Mouse (Mus musculus) liver, embryonic 13.5 days (tissue): ENCODE measurements around the gene Dusp1. TPM values are rescaled to one million over a fixed set of nuclear protein-coding genes. Genes with fewer than 3 reads are reported as not detected.

Experiments used
- ATAC-seq: fragments of 200-750 bp; cut with Nextera tagmentation; 2 replicates; pipeline ENCODE4 v1.8.0; 2017; ENCODE audit warnings: low read depth, mild to moderate bottlenecking, moderate number of reproducible peaks, moderate library complexity
- DNase-seq: peaks from one replicate; pipeline ENCODE4 v3.0.0; 2022
- H3K27ac ChIP-seq: fragments of 300-500 bp; sonication (generic); 2 replicates; pipeline ENCODE4 v1.5.1; 2015; ENCODE audit warnings: moderate library complexity, mild to moderate bottlenecking, inconsistent platforms
- H3K27me3 ChIP-seq: fragments of 300-500 bp; sonication (generic); 2 replicates; pipeline ENCODE4 v1.6.1; 2015; ENCODE audit warnings: mild to moderate bottlenecking, inconsistent platforms
- H3K36me3 ChIP-seq: fragments of 300-500 bp; sonication (generic); 2 replicates; pipeline ENCODE4 v1.6.1; 2015; ENCODE audit warnings: mild to moderate bottlenecking, inconsistent platforms
- H3K4me1 ChIP-seq: fragments of 300-500 bp; sonication (generic); replicated peaks from 2 replicates; pipeline ENCODE4 v1.6.1; 2015; ENCODE audit warnings: inconsistent platforms
- H3K4me2 ChIP-seq: fragments of 300-500 bp; sonication (generic); 2 replicates; pipeline ENCODE4 v1.6.1; 2015; ENCODE audit warnings: inconsistent platforms, mild to moderate bottlenecking, moderate library complexity
- H3K4me3 ChIP-seq: fragments of 300-500 bp; sonication (generic); replicated peaks from 2 replicates; pipeline ENCODE4 v1.5.1; 2015; ENCODE audit warnings: mild to moderate bottlenecking, inconsistent platforms
- H3K9ac ChIP-seq: fragments of 300-500 bp; sonication (generic); 2 replicates; pipeline ENCODE4 v1.6.1; 2015; ENCODE audit warnings: mild to moderate bottlenecking, inconsistent platforms
- H3K9me3 ChIP-seq: fragments of 300-500 bp; sonication (generic); replicated peaks from 2 replicates; pipeline ENCODE4 v1.6.1; 2016; ENCODE audit warnings: inconsistent platforms
- WGBS: fragments of 180-500 bp; shearing (Covaris S2); methylation state at CpG from one replicate; pipeline ENCODE4 v1.1.7; 2015; ENCODE audit not compliant: insufficient replicate concordance; 5-methylcytosine and 5-hydroxymethylcytosine counted together
- microRNA-seq: library from miRNA; unstranded; fragments of <30 nt; microRNA quantifications from one replicate; pipeline ENCODE4, GENCODE M21; 2016
- polyA plus RNA-seq: library from polyadenylated mRNA; unstranded; fragments of >200 nt; fragmentation: Nextera tagmentation; extraction: Ambion mirVana; gene quantifications from 2 replicates; pipeline ENCODE4 v1.2.1, GENCODE M21; 2015

Dusp1 gene
- polyA plus RNA-seq, 1 experiment from 2014 or later = 22.2 TPM

GRCm38 (mm10) chr17:26462634-26463170 is 99.2 kb downstream of the Dusp1 start:
- Histone ChIP-seq H3K4me3 (no peak overlapping the region), H3K4me2 (no peak overlapping the region), H3K27ac (no peak overlapping the region), H3K27me3 (0 out of 2 replicates have a peak, but pooled peaks cover 7% of the 10 kb centered on the region), H3K9ac (no peak overlapping the region), H3K9me3 (no peaks in the 10 kb centered on the region), H3K36me3 (no peaks in the 10 kb centered on the region), H3K4me1 (peaks cover 9% of the 10 kb centered on the region; the same call in 1 of the 2 replicates)
- WGBS = 27% methylated on average over 12 of the region's 12 CpGs
- ATAC-seq (no peak), DNase-seq (peak; percentile 57)

GRCm38 (mm10) chr17:26458049-26458448 is 103.9 kb downstream of the Dusp1 start:
- H3K9ac ChIP-seq = no peak overlapping the region
- no peak overlapping the region for H3K4me2 ChIP-seq
- H3K4me3 ChIP-seq = no peak overlapping the region
- no peaks in the 10 kb centered on the region for H3K9me3 ChIP-seq
- no peaks in the 10 kb centered on the region for H3K27me3 ChIP-seq
- no peak overlapping the region for H3K27ac ChIP-seq
- 60% methylated on average over 7 of the region's 7 CpGs for WGBS
- H3K36me3 ChIP-seq = no peaks in the 10 kb centered on the region
- ATAC-seq = no peak; the same call in 1 of the 2 replicates
- no peak for DNase-seq
- H3K4me1 ChIP-seq = 0 out of 2 replicates have a peak, but pooled peaks cover 9% of the 10 kb centered on the region

DNA sequence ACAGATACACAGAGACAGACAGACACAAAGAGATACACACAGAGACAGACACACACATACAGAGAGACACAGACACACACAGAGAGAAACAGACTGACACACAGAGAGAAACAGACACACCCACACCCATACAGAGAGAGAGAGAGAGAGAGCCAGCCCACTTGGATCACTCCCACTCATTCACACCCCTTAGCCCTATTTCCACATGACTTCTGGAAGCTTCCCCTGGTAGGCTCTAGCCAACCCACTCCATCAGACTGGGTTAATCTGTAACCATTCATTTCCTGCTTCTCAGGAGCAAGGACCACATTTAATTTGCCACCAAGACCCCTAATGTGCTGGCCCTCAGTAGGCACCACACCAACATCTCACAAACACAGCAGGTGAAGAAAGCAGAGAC is 104.4 kb downstream of the Dusp1 start:
- ATAC-seq = peak; percentile 58
- Histone ChIP-seq H3K4me2 (no peak overlapping the region), H3K4me3 (no peak overlapping the region), H3K27me3 (no peaks in the 10 kb centered on the region), H3K4me1 (0 out of 2 replicates have a peak, but pooled peaks cover 9% of the 10 kb centered on the region), H3K27ac (no peak overlapping the region; the same call in 1 of the 2 replicates), H3K9ac (no peak overlapping the region), H3K9me3 (no peaks in the 10 kb centered on the region), H3K36me3 (no peaks in the 10 kb centered on the region)
- DNase-seq = no peak

Small RNA genes within 50 kb of the gene (microRNA-seq; reads per million reads assigned to microRNA genes)
- gene Gm22420 = not detected

Other genes with a start within 250 kb of the Dusp1 start
- 0.03 and 0.06 TPM in 2 replicates for gene Neurl1b, start 147.3 kb downstream of the Dusp1 start, polyA plus RNA-seq
- 35.2 and 37.0 TPM in 2 replicates for gene Ergic1, start 639 bp downstream of the Dusp1 start, polyA plus RNA-seq
- 192 and 194 TPM in 2 replicates for gene Atp6v0e, start 101.1 kb upstream of the Dusp1 start, polyA plus RNA-seq
- 2.2 and 2.3 TPM in 2 replicates for gene Crebrf, start 153.5 kb upstream of the Dusp1 start, polyA plus RNA-seq
- gene Bnip1, start 218.9 kb upstream of the Dusp1 start, polyA plus RNA-seq = 26.9 and 28.6 TPM in 2 replicates